ENCODE assay signal across 9 mouse cellular contexts in the genomic region with DNA sequence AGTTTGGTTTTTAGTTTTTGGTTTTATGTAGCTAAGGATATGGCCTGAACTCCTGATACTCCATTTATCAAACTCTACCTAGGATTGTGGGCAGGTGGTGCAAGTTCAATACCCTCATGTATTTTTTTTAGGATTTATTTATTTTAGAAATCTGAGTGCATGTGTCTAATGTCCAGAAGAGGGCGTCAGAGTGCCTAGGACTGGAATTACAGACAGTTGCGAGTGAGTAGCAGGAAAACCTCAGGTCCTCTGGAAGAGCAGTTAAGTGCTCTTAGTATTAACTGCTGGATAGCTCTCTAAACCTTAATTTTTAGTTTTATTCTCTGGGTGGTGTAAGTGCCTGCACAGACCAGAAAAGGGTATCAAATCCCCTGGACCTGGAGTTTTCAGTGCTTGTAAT. TPM values are rescaled to one million over a fixed set of nuclear protein-coding genes. Genes with fewer than 3 reads are reported as not detected.
A peak's percentile ranks its signal among the peaks of the same experiment; 100 is the strongest.
DNase-seq lines count a peak whose midpoint lies in the region; ATAC-seq and TF ChIP-seq lines count a peak whose summit lies in the region.
"Had no signal": no experiment of that assay in that cellular context is flagged by ENCODE, and none has a peak within 500 bp of the region (broad histone marks: within the 10 kb centered on the region; RNA-seq: fewer than 3 reads in every experiment).

No protein-coding gene starts in this region.

- H3K4me2 ChIP-seq in kidney, embryonic 14.5 days (replicated peaks; ENCODE audit: low read depth, low read length) = no peak overlapping the region
- no peak overlapping the region for H3K4me2 ChIP-seq in lung, postnatal 0 days (replicated peaks; ENCODE audit: low read depth, low read length)
- H3K4me2 ChIP-seq: midbrain, embryonic 15.5 days had no signal

- WGBS in kidney, adult 2 months = 16% methylated on average over 2 of the region's 2 CpGs
- 32% methylated on average over 2 of the region's 2 CpGs for WGBS in kidney, embryonic 14.5 days
- WGBS in lung, postnatal 0 days = 15% methylated on average over 2 of the region's 2 CpGs

- no peak overlapping the region for H3K9ac ChIP-seq in kidney, embryonic 14.5 days (ENCODE audit: low read depth, low read length)
- H3K9ac ChIP-seq in lung, postnatal 0 days (replicated peaks; ENCODE audit: low read depth) = no peak overlapping the region
- H3K9ac ChIP-seq: midbrain, embryonic 15.5 days had no signal

- H3K36me3 ChIP-seq in kidney, adult 2 months (ENCODE audit: control insufficient read depth, insufficient read depth, low read length) = no peaks in the 10 kb centered on the region
- H3K36me3 ChIP-seq in kidney, embryonic 14.5 days (ENCODE audit: control insufficient read depth, insufficient read depth, low read length) = no peaks in the 10 kb centered on the region
- H3K36me3 ChIP-seq in lung, postnatal 0 days (ENCODE audit: insufficient read depth, low read length) = no peaks in the 10 kb centered on the region
- H3K36me3 ChIP-seq: midbrain, embryonic 15.5 days had no signal

- no peaks in the 10 kb centered on the region; the same call in 1 of the 2 replicates for H3K9me3 ChIP-seq in kidney, embryonic 14.5 days (ENCODE audit: control insufficient read depth, low read length)
- no peaks in the 10 kb centered on the region for H3K9me3 ChIP-seq in lung, postnatal 0 days (ENCODE audit: low read length)
- H3K9me3 ChIP-seq: midbrain, embryonic 15.5 days had no signal

- TF ChIP-seq CTCF in kidney, adult 2 months (conservative IDR thresholded peaks at IDR 0.05; ENCODE audit: insufficient read depth, insufficient read length, low read depth, low read length) = peak; percentile 46
- peak; percentile 57 for TF ChIP-seq CTCF in Patski (IDR thresholded peaks at IDR 0.05)
- TF ChIP-seq CTCF in lung, postnatal 0 days (IDR thresholded peaks at IDR 0.05) = peak; percentile 71

- H3K27me3 ChIP-seq in kidney, adult 2 months (replicated peaks; ENCODE audit: control insufficient read depth, insufficient read depth, low read length) = no peaks in the 10 kb centered on the region
- no peaks in the 10 kb centered on the region for H3K27me3 ChIP-seq in kidney, embryonic 14.5 days (ENCODE audit: control insufficient read depth, insufficient read depth, low read length)
- H3K27me3 ChIP-seq in Patski = no peaks in the 10 kb centered on the region
- no peaks in the 10 kb centered on the region for H3K27me3 ChIP-seq in lung, postnatal 0 days (replicated peaks; ENCODE audit: insufficient read depth, low read length)
- H3K27me3 ChIP-seq: midbrain, embryonic 15.5 days had no signal

- TF ChIP-seq EP300 in lung, postnatal 0 days (IDR thresholded peaks at IDR 0.05) = no peak

- no peak overlapping the region for H3K27ac ChIP-seq in kidney, adult 2 months (ENCODE audit: insufficient read depth, low read depth, low read length)
- no peak overlapping the region for H3K27ac ChIP-seq in kidney, embryonic 14.5 days (ENCODE audit: low read depth, low read length)
- no peak overlapping the region for H3K27ac ChIP-seq in lung, postnatal 0 days (ENCODE audit: low read length)
- H3K27ac ChIP-seq: hindbrain, embryonic 10.5 days; midbrain, embryonic 15.5 days had no signal

- CTCF ChIA-PET in Patski (lab: Charles Lee) = interaction anchor here (0.7 to 1.8 kb wide), 4 partner anchors 12 to 161 kb away, joined by 3 read pairs; no protein-coding TSS in a partner anchor

- peak; percentile 38 for DNase-seq in kidney, adult 2 months
- DNase-seq in CD4-positive helper T cell, adult 2 months (ENCODE audit: low read depth, low spot score) = peak; percentile 47
- DNase-seq in Patski (ENCODE audit: low read depth, low spot score) = no peak
- DNase-seq in lung, postnatal 0 days (ENCODE audit: low spot score) = peak; percentile 70
- no peak for DNase-seq in spleen, postnatal 4 days (ENCODE audit: low spot score in 2 of 2)
- DNase-seq in frontal cortex, adult 2 months (ENCODE audit: extremely low spot score in 1 of 2, low spot score in 1 of 2) = no peak

- ATAC-seq in kidney, embryonic 14.5 days (ENCODE audit: low FRiP score, low TSS enrichment) = no peak
- ATAC-seq in Patski = no peak
- no peak for ATAC-seq in lung, postnatal 0 days
- ATAC-seq: midbrain, embryonic 15.5 days had no signal

- TF ChIP-seq POLR2A in kidney, adult 2 months (IDR thresholded peaks at IDR 0.05; ENCODE audit: low read depth, low read length) = no peak

- H3K4me3 ChIP-seq in kidney, adult 2 months (ENCODE audit: insufficient read depth, low read depth, low read length) = no peak overlapping the region
- H3K4me3 ChIP-seq in kidney, embryonic 14.5 days (ENCODE audit: low read length) = no peak overlapping the region
- no peak overlapping the region for H3K4me3 ChIP-seq in lung, postnatal 0 days (ENCODE audit: low read depth, low read length)
- H3K4me3 ChIP-seq: hindbrain, embryonic 10.5 days; midbrain, embryonic 15.5 days had no signal

- peaks cover 8% of the 10 kb centered on the region; the same call in 1 of the 2 replicates for H3K4me1 ChIP-seq in kidney, adult 2 months (ENCODE audit: control insufficient read depth, insufficient read depth, low read length)
- no peaks in the 10 kb centered on the region for H3K4me1 ChIP-seq in kidney, embryonic 14.5 days (ENCODE audit: control insufficient read depth, insufficient read depth, low read length)
- H3K4me1 ChIP-seq in lung, postnatal 0 days (ENCODE audit: insufficient read depth, low read depth, low read length) = 0 out of 2 replicates have a peak, but pooled peaks cover 3% of the 10 kb centered on the region
- H3K4me1 ChIP-seq: hindbrain, embryonic 10.5 days; midbrain, embryonic 15.5 days had no signal

- in situ Hi-C loops in Patski (cut with MboI; ENCODE audit: low pct_unique_long_range_greater_than_20kb) = no loop called here

- POLR2A ChIA-PET in Patski (lab: Charles Lee) = interaction anchor here (0.6 kb wide), 1 partner anchor 914 kb away, joined by 5 read pairs; no protein-coding TSS in a partner anchor

RNA-seq across cellular contexts. Expression of gene Kdm7a, which starts 19.4 kb away (rescaled TPM):
- polyA plus RNA-seq in kidney, adult 2 months (2012; rRNA removed) = 2.3 and 2.8 TPM in 2 replicates
- 5.2 and 7.9 TPM in 2 replicates for polyA plus RNA-seq in kidney, embryonic 14.5 days (2014; fragmentation: Nextera tagmentation; extraction: Ambion mirVana)
- polyA plus RNA-seq in Patski (2021) = 11.2 TPM
- 5.1 and 6.7 TPM in 2 replicates for polyA plus RNA-seq in lung, postnatal 0 days (2015; fragmentation: Nextera tagmentation; extraction: Ambion mirVana)
- polyA plus RNA-seq in frontal cortex, adult 2 months (2012; rRNA removed) = 13.2 and 13.3 TPM in 2 replicates

Comparison
In these comparisons a context has a peak if more than half of its experiments do, and no peak if none do; other contexts are left out.
1. DNase-seq: peak in kidney, adult 2 months (single experiment), CD4-positive helper T cell, adult 2 months (single experiment) and lung, postnatal 0 days (single experiment); none in Patski (single experiment), spleen, postnatal 4 days (0 of 2) and frontal cortex, adult 2 months (0 of 2).
2. Peak in every context shown above with its lines, with median percentiles within 50 percentile points of each other: CTCF ChIP-seq.